9 mouse cellular contexts compared by ENCODE assay signal in the genomic region with DNA sequence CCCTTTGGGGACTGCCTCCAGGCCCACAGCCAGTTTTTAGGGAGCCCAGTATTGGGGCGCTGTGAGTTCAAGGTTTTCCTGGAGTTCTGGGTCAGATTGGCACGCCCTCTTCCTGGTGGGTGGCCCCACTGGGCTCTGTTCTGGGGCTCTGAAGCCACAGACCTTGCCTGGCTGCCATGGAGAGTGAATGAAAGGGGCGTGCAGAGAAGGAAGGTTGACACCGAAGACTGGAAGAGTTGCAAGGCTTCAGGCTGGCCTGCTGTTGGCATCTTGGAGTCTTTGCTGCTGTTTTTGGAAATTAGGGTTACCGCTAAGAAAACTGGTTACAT. TPM values are rescaled to one million over a fixed set of nuclear protein-coding genes. Genes with fewer than 3 reads are reported as not detected.
DNase-seq lines count a peak whose midpoint lies in the region; ATAC-seq and TF ChIP-seq lines count a peak whose summit lies in the region.
"Had no signal": no experiment of that assay in that cellular context is flagged by ENCODE, and none has a peak within 500 bp of the region (broad histone marks: within the 10 kb centered on the region; RNA-seq: fewer than 3 reads in every experiment).

No protein-coding gene starts in this region.

- TF ChIP-seq CTCF in thymus, adult 2 months (IDR thresholded peaks at IDR 0.05; ENCODE audit: borderline replicate concordance, control insufficient read depth, extremely low read depth, insufficient read depth, low read length, poor library complexity), result no peak

- WGBS in heart, embryonic 12.5 days, result 35% methylated on average over 5 of the region's 5 CpGs
- 35% methylated on average over 5 of the region's 5 CpGs for WGBS in thymus, adult 2 months
- WGBS in limb, embryonic 15.5 days, result 34% methylated on average over 5 of the region's 5 CpGs

- peaks cover 47% of the 10 kb centered on the region for H3K27me3 ChIP-seq in heart, embryonic 12.5 days (replicated peaks)
- peaks cover 21% of the 10 kb centered on the region for H3K27me3 ChIP-seq in thymus, adult 2 months (ENCODE audit: control insufficient read depth, insufficient read depth, low read length)
- H3K27me3 ChIP-seq in limb, embryonic 15.5 days, result peaks cover 29% of the 10 kb centered on the region

- no peak for DNase-seq in heart, adult 18-20 months
- DNase-seq in thymus, adult 2 months, result no peak
- DNase-seq in thymus, postnatal 4 days, result no peak
- no peak for DNase-seq in urinary bladder, postnatal 4 days (ENCODE audit: low spot score in 2 of 2)
- DNase-seq in kidney, postnatal 36 days, result no peak
- no peak for DNase-seq in urinary bladder, postnatal 25 days (ENCODE audit: low spot score)
- DNase-seq: kidney, postnatal 10 days had no signal

- no peaks in the 10 kb centered on the region for H3K36me3 ChIP-seq in heart, embryonic 12.5 days
- no peaks in the 10 kb centered on the region for H3K36me3 ChIP-seq in thymus, adult 2 months (ENCODE audit: control insufficient read depth, insufficient read depth, low read length)
- no peaks in the 10 kb centered on the region for H3K36me3 ChIP-seq in limb, embryonic 15.5 days

- H3K4me3 ChIP-seq in heart, embryonic 12.5 days, result peak overlapping the region; percentile 59
- H3K4me3 ChIP-seq in thymus, adult 2 months (ENCODE audit: control insufficient read depth, insufficient read depth, low read length), result peak overlapping the region; percentile 11; the same call in 1 of the 2 replicates
- H3K4me3 ChIP-seq in limb, embryonic 15.5 days, result peak overlapping the region; percentile 55

- peak overlapping the region; percentile 61 for H3K9ac ChIP-seq in heart, embryonic 12.5 days
- peak overlapping the region; percentile 27; the same call in 1 of the 2 replicates for H3K9ac ChIP-seq in limb, embryonic 15.5 days

- no peak overlapping the region for H3K27ac ChIP-seq in heart, embryonic 12.5 days (ENCODE audit: poor library complexity, severe bottlenecking)
- H3K27ac ChIP-seq in thymus, adult 2 months (ENCODE audit: control insufficient read depth, insufficient read depth, low read length), result no peak overlapping the region
- no peak overlapping the region for H3K27ac ChIP-seq in limb, embryonic 15.5 days

- 0 out of 2 replicates have a peak, but pooled peaks cover 5% of the 10 kb centered on the region for H3K9me3 ChIP-seq in heart, embryonic 12.5 days (replicated peaks)
- H3K9me3 ChIP-seq in limb, embryonic 15.5 days, result no peaks in the 10 kb centered on the region

- ATAC-seq in heart, embryonic 12.5 days (ENCODE audit: insufficient number of reproducible peaks, low FRiP score), result no peak
- no peak for ATAC-seq in limb, embryonic 15.5 days (ENCODE audit: insufficient number of reproducible peaks, low FRiP score, low TSS enrichment, low read depth)

- peaks cover 5% of the 10 kb centered on the region; the same call in 1 of the 2 replicates for H3K4me1 ChIP-seq in heart, embryonic 12.5 days (replicated peaks)
- H3K4me1 ChIP-seq in thymus, adult 2 months (replicated peaks; ENCODE audit: control insufficient read depth, insufficient read depth, low read length), result peaks cover 5% of the 10 kb centered on the region
- H3K4me1 ChIP-seq in limb, embryonic 15.5 days, result peaks cover 12% of the 10 kb centered on the region

- TF ChIP-seq POLR2A in thymus, adult 2 months (IDR thresholded peaks at IDR 0.05; ENCODE audit: control insufficient read depth, extremely low read depth, insufficient read depth, low read length, poor library complexity), result no peak

- H3K4me2 ChIP-seq in heart, embryonic 12.5 days, result peak overlapping the region; percentile 80
- H3K4me2 ChIP-seq in limb, embryonic 15.5 days, result peak overlapping the region; percentile 92

RNA-seq across cellular contexts. Expression of a gene that starts 0.6 kb away (rescaled TPM):
- 0.33 and 0.81 TPM in 2 replicates for polyA plus RNA-seq in heart, embryonic 12.5 days (2016; fragmentation: Nextera tagmentation; extraction: Ambion mirVana)
- total RNA-seq in heart, adult 18-20 months (2021), result not detected
- polyA plus RNA-seq in thymus, adult 2 months (2012; rRNA removed), result 0.06 TPM in 1 of 2 replicates, not detected in the other
- polyA plus RNA-seq in limb, embryonic 15.5 days (2015; fragmentation: Nextera tagmentation; extraction: Ambion mirVana), result 3.5 and 3.8 TPM in 2 replicates

RNA-seq across cellular contexts. Expression of a gene that starts 33.8 kb away (rescaled TPM):
- polyA plus RNA-seq in heart, embryonic 12.5 days (2016; fragmentation: Nextera tagmentation; extraction: Ambion mirVana), result 18.6 and 20.3 TPM in 2 replicates
- total RNA-seq in heart, adult 18-20 months (2021), result 10 to 100 TPM; 11.0 to 11.8 TPM
- polyA plus RNA-seq in thymus, adult 2 months (2012; rRNA removed), result 9.3 and 9.9 TPM in 2 replicates
- 16.2 and 21.7 TPM in 2 replicates for polyA plus RNA-seq in limb, embryonic 15.5 days (2015; fragmentation: Nextera tagmentation; extraction: Ambion mirVana)
